Mouse (Mus musculus): ENCODE data around the gene Jarid2.

Jarid2 gene

GRCm38 (mm10) chr13:44730146-44730864, 1.0 kb downstream of the Jarid2 start:
- peak; percentile 100 for DNase-seq (ENCODE audit: inconsistent ontology term)

- peak; percentile 94 for DNase-seq (ENCODE audit: inconsistent ontology term)
Measured at GRCm38 (mm10) chr13:44730939-44731551, 1.8 kb downstream of the Jarid2 start.

GRCm38 (mm10) chr13:44731727-44732441, 2.6 kb downstream of the Jarid2 start:
- no peak for DNase-seq (ENCODE audit: inconsistent ontology term)

- DNase-seq (ENCODE audit: inconsistent ontology term), result no peak
Measured at GRCm38 (mm10) chr13:44732442-44732974, 3.2 kb downstream of the Jarid2 start.

- no peak for DNase-seq (ENCODE audit: inconsistent ontology term)
Measured at GRCm38 (mm10) chr13:44733036-44733372, 3.7 kb downstream of the Jarid2 start.

- peak; percentile 84 for DNase-seq (ENCODE audit: inconsistent ontology term)
Measured at GRCm38 (mm10) chr13:44733373-44734111, 4.3 kb downstream of the Jarid2 start.

GRCm38 (mm10) chr13:44734441-44734840, 5.2 kb downstream of the Jarid2 start:
- DNase-seq (ENCODE audit: inconsistent ontology term), result no peak

- DNase-seq (ENCODE audit: inconsistent ontology term), result no peak
Measured at GRCm38 (mm10) chr13:44735088-44735690, 5.9 kb downstream of the Jarid2 start.

GRCm38 (mm10) chr13:44737297-44737696, 8.0 kb downstream of the Jarid2 start:
- DNase-seq (ENCODE audit: inconsistent ontology term), result no peak

GRCm38 (mm10) chr13:44751780-44752179, 22.5 kb downstream of the Jarid2 start:
- DNase-seq (ENCODE audit: inconsistent ontology term), result peak; percentile 75

GRCm38 (mm10) chr13:44753206-44753605, 23.9 kb downstream of the Jarid2 start:
- no peak for DNase-seq (ENCODE audit: inconsistent ontology term)

GRCm38 (mm10) chr13:44755434-44755833, 26.2 kb downstream of the Jarid2 start:
- no peak for DNase-seq (ENCODE audit: inconsistent ontology term)

GRCm38 (mm10) chr13:44758750-44759149, 29.5 kb downstream of the Jarid2 start:
- no peak for DNase-seq (ENCODE audit: inconsistent ontology term)

- DNase-seq (ENCODE audit: inconsistent ontology term), result no peak
Measured at GRCm38 (mm10) chr13:44760761-44761160, 31.5 kb downstream of the Jarid2 start.

- no peak for DNase-seq (ENCODE audit: inconsistent ontology term)
Measured at GRCm38 (mm10) chr13:44763068-44763467, 33.8 kb downstream of the Jarid2 start.

GRCm38 (mm10) chr13:44767751-44768150, 38.5 kb downstream of the Jarid2 start:
- no peak for DNase-seq (ENCODE audit: inconsistent ontology term)

GRCm38 (mm10) chr13:44770808-44771605, 41.7 kb downstream of the Jarid2 start:
- peak; percentile 39 for DNase-seq (ENCODE audit: inconsistent ontology term)

GRCm38 (mm10) chr13:44772816-44773215, 43.5 kb downstream of the Jarid2 start:
- no peak for DNase-seq (ENCODE audit: inconsistent ontology term)

GRCm38 (mm10) chr13:44774351-44774750, 45.1 kb downstream of the Jarid2 start:
- DNase-seq (ENCODE audit: inconsistent ontology term), result no peak

- no peak for DNase-seq (ENCODE audit: inconsistent ontology term)
Measured at GRCm38 (mm10) chr13:44775396-44775795, 46.1 kb downstream of the Jarid2 start.

- no peak for DNase-seq (ENCODE audit: inconsistent ontology term)
Measured at GRCm38 (mm10) chr13:44780506-44780905, 51.2 kb downstream of the Jarid2 start.

All from Muller cell, postnatal 12 days (primary cell).